Mouse (Mus musculus) forebrain, postnatal 0 days (tissue): ENCODE measurements around the gene Tmem101. TPM values are rescaled to one million over a fixed set of nuclear protein-coding genes. Genes with fewer than 3 reads are reported as not detected.

Experiments
- ATAC-seq: fragments of 200-750 bp; cut with Nextera tagmentation; 2 replicates; pipeline ENCODE4 v1.8.0; 2017; ENCODE audit warnings: mild to moderate bottlenecking, moderate library complexity
- DNase-seq: peaks from one replicate; pipeline ENCODE4 v3.0.0-alpha.2; 2015
- H3K27ac ChIP-seq: fragments of 300-500 bp; sonication (generic); 2 replicates; pipeline ENCODE4 v1.5.1; 2014; ENCODE audit warnings: low read depth, mild to moderate bottlenecking, antibody characterized with exemption, low read length, moderate library complexity, mixed read lengths
- H3K27me3 ChIP-seq: fragments of 300-500 bp; sonication (generic); 2 replicates; pipeline ENCODE4 v1.6.1; 2014; ENCODE audit warnings: mild to moderate bottlenecking, low read length, mixed read lengths; ENCODE audit not compliant: insufficient read depth
- H3K36me3 ChIP-seq: fragments of 300-500 bp; sonication (generic); 2 replicates; pipeline ENCODE4 v1.6.1; 2014; ENCODE audit warnings: mild to moderate bottlenecking, moderate library complexity; ENCODE audit not compliant: insufficient read depth
- H3K4me1 ChIP-seq: fragments of 300-500 bp; sonication (generic); 2 replicates; pipeline ENCODE4 v1.6.1; 2014; ENCODE audit warnings: antibody characterized with exemption; ENCODE audit not compliant: insufficient read depth
- H3K4me2 ChIP-seq: fragments of 300-500 bp; sonication (generic); 2 replicates; pipeline ENCODE4 v1.6.1; 2014; ENCODE audit warnings: low read depth, mild to moderate bottlenecking, moderate library complexity
- H3K4me3 ChIP-seq: fragments of 300-500 bp; sonication (generic); 2 replicates; pipeline ENCODE4 v1.5.1; 2014; ENCODE audit warnings: low read depth, low read length, mixed read lengths
- H3K9ac ChIP-seq: fragments of 300-500 bp; sonication (generic); 2 replicates; pipeline ENCODE4 v1.6.1; 2014; ENCODE audit warnings: mild to moderate bottlenecking
- H3K9me3 ChIP-seq: fragments of 300-500 bp; sonication (generic); 2 replicates; pipeline ENCODE4 v1.6.1; 2016; ENCODE audit warnings: low read length
- CTCF ChIP-seq: sonication (generic); IDR thresholded peaks from 2 replicates; pipeline ENCODE4 v1.5.1; 2016; ENCODE audit warnings: antibody characterized with exemption, control low read depth, low read depth
- WGBS: fragments of 180-500 bp; shearing (Covaris S2); extraction: QIAGEN DNeasy Blood & Tissue Kit; methylation state at CpG from one replicate; pipeline ENCODE4 v1.1.7; 2014; 5-methylcytosine and 5-hydroxymethylcytosine counted together
- polyA plus RNA-seq: library from polyadenylated mRNA; unstranded; fragments of >200 nt; fragmentation: Nextera tagmentation; extraction: Ambion mirVana; gene quantifications from 2 replicates; pipeline ENCODE4 v1.2.1, GENCODE M21; 2015
- total RNA-seq: library from RNA; depleted of rRNA; stranded (reverse); fragments of >200 nt; gene quantifications from 2 replicates; pipeline ENCODE4 v1.2.3, GENCODE M21; 2014

Tmem101 gene
- total and polyA plus RNA-seq, 2 experiments from 2014 or later, result 38.2 to 44.4 TPM

DNA sequence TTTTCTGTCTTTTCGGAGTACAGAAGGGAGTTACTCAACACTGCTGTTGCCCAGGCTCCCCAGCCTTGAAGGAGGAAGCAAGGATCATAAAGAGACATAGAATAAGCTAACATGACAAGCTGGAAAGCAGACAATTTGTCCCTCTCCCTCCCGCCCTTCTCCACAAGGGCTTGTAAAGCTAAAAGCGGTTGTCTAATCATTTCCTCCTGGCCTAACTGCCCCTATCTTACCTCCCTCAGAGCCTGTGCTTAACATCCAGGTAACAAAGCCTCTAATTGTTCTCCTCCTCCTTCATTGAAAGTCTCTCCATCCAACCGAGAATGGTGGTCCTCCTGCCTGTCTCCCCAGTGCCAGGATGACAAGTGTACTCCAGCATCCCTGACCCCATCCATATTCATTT is 34.6 kb upstream of the Tmem101 start:
- WGBS, result 53% methylated on average over 4 of the region's 4 CpGs
- no peak overlapping the region for H3K4me3 ChIP-seq
- peaks cover 12% of the 10 kb centered on the region for H3K4me1 ChIP-seq
- no peak overlapping the region for H3K9ac ChIP-seq
- ATAC-seq (no peak), DNase-seq (no peak)
- no peak overlapping the region for H3K27ac ChIP-seq
- H3K9me3 ChIP-seq, result no peaks in the 10 kb centered on the region
- no peaks in the 10 kb centered on the region for H3K27me3 ChIP-seq
- peaks cover 31% of the 10 kb centered on the region for H3K36me3 ChIP-seq
- no peak for TF ChIP-seq CTCF
- peak overlapping the region; percentile 86 for H3K4me2 ChIP-seq

DNA sequence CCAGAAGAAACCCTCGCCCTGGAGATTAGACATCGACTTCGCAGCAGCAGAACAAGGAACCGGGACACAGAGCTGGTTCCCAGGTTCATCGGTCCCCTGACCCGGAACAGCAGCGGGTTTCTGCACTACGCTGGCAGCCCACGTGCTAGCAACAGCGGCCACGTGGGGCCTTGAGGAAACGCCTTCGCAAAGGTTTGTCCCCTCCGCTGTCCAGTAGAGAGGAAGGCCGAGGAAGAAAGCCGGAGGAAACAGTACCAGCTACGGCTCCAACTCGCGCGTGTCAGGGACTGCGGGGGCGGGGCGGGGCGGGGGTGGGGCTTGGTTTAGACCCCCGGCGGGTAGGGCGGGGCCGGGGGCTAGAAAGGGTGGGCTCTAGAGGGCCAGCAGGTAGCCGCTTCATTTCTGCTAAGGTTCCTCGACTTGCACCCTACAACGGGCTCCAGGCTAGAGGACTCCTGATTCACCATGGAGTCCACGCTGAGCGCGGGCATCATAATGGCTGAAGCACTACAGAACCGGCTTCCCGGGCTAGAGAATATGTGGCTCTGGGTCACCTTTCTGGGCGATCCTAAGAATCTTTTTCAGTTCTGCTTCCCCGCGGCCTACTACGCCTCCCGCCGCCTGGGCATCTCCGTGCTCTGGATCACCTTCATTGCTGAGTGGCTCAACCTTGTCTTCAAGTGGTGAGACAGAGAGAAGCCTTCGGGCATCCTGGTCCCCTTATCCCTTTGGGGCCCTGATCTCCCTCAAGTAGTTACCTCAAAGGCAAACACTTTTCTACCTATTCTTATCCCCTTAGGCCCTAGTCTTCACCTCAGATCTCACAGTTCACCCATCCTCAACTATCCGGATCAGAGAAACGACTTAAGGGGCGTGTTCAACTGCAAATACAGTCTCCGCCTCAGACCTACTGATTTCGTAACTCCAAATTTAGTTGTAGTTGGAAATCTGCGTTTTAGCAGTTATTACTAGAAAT is 33.5 kb upstream of the Tmem101 start, which contains the start of gene G6pc3:
Gene G6pc3, plus strand, starts transcription at position 160 of the 976 bp plus-strand sequence.
- Histone ChIP-seq H3K27ac (peak within 1 kb of the TSS; percentile 70), H3K4me2 (peak within 1 kb of the TSS; percentile 86), H3K9me3 (no peaks in the 10 kb centered on the region), H3K4me3 (peak within 1 kb of the TSS; percentile 59), H3K9ac (peak within 1 kb of the TSS; percentile 69), H3K36me3 (peaks cover 20% of the 10 kb centered on the region), H3K27me3 (no peaks in the 10 kb centered on the region), H3K4me1 (peaks cover 17% of the 10 kb centered on the region)
- ATAC-seq (peak; percentile 87), DNase-seq (peak; percentile 91)
- TF ChIP-seq CTCF, result no peak
- WGBS, result 3% methylated on average over 43 of the region's 50 CpGs

DNA sequence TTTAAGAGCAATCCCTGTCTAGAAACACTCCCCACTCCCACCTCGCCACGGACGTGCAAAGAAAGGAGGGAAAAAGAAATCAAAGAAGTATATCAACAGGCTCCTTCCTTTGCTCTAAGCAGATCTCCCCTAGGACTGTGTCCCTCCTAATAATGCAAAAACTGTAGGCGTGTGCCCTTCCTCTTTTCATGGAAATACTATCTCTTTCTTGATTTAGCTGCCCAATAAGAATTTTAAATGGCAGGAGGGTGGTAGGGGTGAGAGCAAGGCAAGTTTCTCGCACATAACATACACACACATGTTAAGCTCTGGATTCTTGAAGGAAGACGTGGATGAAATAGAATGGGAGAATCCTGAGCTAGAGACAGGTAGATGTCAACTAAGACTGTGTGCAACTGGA is 32.8 kb upstream of the Tmem101 start:
- Histone ChIP-seq H3K27me3 (no peaks in the 10 kb centered on the region), H3K9ac (peak overlapping the region; percentile 69), H3K4me2 (peak overlapping the region; percentile 86), H3K27ac (peak overlapping the region; percentile 70; the same call in 1 of the 2 replicates), H3K4me1 (peaks cover 21% of the 10 kb centered on the region), H3K4me3 (peak overlapping the region; percentile 59), H3K9me3 (no peaks in the 10 kb centered on the region), H3K36me3 (peaks cover 12% of the 10 kb centered on the region)
- WGBS, result 64% methylated on average over 6 of the region's 6 CpGs
- TF ChIP-seq CTCF, result no peak
- ATAC-seq, result no peak
- DNase-seq, result no peak

DNA sequence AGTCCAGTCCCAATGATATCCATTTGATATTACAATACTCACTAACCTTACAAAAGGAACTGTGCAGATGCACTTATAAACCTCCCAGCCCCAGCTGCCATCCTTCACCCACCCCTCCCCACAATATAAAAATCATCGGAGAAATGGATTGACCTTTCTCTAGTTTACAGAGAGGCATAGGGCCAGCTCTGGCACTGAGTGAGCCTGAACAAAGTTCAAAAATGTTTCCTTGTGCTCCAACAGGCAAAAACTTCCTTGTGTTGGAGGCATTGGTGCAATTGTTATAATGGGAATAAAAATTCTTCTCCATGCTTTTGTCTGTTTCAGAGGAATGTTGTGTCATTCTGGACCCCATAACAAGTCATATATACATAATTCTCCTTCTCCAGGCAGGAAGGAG is 30.0 kb upstream of the Tmem101 start:
- H3K27ac ChIP-seq, result no peak overlapping the region
- H3K9ac ChIP-seq, result no peak overlapping the region
- peaks cover 13% of the 10 kb centered on the region for H3K36me3 ChIP-seq
- 87% methylated on average over 1 of the region's 1 CpGs for WGBS
- H3K4me2 ChIP-seq, result no peak overlapping the region
- no peaks in the 10 kb centered on the region for H3K27me3 ChIP-seq
- DNase-seq (no peak), ATAC-seq (no peak)
- peaks cover 26% of the 10 kb centered on the region for H3K4me1 ChIP-seq
- no peak overlapping the region for H3K4me3 ChIP-seq
- TF ChIP-seq CTCF, result no peak
- H3K9me3 ChIP-seq, result no peaks in the 10 kb centered on the region

DNA sequence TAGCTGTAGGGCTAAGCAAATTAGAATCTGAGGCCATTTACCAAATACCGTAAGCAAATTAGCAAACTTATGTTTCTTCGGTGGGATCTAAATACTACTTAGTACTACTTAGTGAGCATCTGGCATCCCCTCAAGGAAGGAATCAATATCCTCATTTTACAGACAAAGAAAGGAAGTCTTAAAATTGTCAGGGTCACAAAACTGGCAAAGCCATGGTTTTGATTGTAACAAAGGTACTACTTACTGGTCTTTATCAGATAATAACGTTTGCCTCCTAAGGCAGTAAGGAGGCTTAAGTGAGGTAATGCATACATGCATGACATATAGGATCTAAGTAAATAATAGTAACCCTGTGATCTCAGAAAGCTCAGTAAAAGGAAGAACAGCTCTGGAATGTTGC is 29.5 kb upstream of the Tmem101 start:
- no peak for TF ChIP-seq CTCF
- H3K4me1 ChIP-seq, result peaks cover 25% of the 10 kb centered on the region
- WGBS, result 34% methylated on average over 3 of the region's 3 CpGs
- H3K4me3 ChIP-seq, result peak overlapping the region; percentile 92
- no peaks in the 10 kb centered on the region for H3K27me3 ChIP-seq
- H3K27ac ChIP-seq, result peak overlapping the region; percentile 96
- H3K4me2 ChIP-seq, result peak overlapping the region; percentile 64
- no peak for ATAC-seq
- peaks cover 16% of the 10 kb centered on the region for H3K36me3 ChIP-seq
- H3K9ac ChIP-seq, result peak overlapping the region; percentile 93
- no peaks in the 10 kb centered on the region for H3K9me3 ChIP-seq
- DNase-seq, result peak; percentile 23

DNA sequence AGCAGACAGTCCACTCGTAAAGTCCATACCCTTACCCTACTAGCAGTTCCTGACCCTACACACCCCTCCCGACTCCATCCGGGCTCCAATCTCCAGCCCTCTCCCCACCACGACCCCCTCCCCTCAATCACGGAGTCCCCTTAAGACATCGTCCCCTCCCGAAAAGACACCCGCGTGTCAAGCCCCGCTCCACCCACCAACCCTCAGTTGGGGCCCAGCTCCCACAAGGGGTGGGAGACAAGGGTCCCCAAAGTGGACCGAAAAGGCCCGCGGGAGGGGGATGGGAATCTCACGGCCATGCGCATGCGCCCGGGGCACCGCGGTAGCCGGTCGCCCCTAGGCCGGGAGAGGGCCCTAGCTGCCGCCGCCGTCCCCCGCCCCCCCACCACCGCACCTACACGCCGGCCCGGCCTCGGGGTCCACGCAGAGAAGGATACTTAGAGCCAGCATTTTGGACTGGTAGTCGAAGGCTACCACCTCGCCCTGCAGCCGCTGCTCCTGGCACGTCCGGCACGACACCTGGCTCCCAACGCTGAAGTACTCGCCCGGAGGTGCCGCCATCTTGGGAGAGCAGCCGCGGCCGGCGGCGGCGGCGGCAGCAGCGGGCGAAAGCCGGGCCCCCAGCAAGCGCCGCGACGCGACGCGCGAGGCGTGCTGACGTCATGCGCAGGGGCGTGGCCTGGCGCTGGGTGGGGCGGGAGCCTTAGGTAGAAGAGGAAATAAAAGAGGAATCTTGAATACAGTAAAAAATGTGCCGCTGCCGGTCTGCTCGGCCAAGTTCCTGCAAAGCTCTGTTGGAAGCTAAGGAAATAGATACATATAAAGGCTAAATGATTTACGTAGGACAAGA is 28.7 kb upstream of the Tmem101 start, which contains the start of gene Lsm12:
Gene Lsm12, minus strand, starts transcription at position 651 of the 850 bp plus-strand sequence.
- Histone ChIP-seq H3K4me3 (peak within 1 kb of the TSS; percentile 92), H3K4me2 (peak within 1 kb of the TSS; percentile 64), H3K4me1 (peaks cover 21% of the 10 kb centered on the region), H3K9me3 (no peaks in the 10 kb centered on the region), H3K27me3 (no peaks in the 10 kb centered on the region), H3K36me3 (peaks cover 18% of the 10 kb centered on the region), H3K9ac (peak within 1 kb of the TSS; percentile 93), H3K27ac (peak within 1 kb of the TSS; percentile 96)
- DNase-seq (peak; percentile 97), ATAC-seq (peak; percentile 88)
- WGBS, result 4% methylated on average over 69 of the region's 70 CpGs
- TF ChIP-seq CTCF, result no peak
